Mouse (Mus musculus): ENCODE data around the gene Dqx1.

Gene Dqx1

GRCm38 (mm10) chr6:83070311-83071219 is 12.9 kb downstream of the Dqx1 start:
- no peak for DNase-seq (ENCODE audit: low read depth, low spot score)

GRCm38 (mm10) chr6:83071220-83071619 is 13.6 kb downstream of the Dqx1 start:
- no peak for DNase-seq (ENCODE audit: low read depth, low spot score)

- DNase-seq (ENCODE audit: low read depth, low spot score): no peak
Measured at GRCm38 (mm10) chr6:83074979-83075378, 17.3 kb downstream of the Dqx1 start.

- no peak for DNase-seq (ENCODE audit: low read depth, low spot score)
Measured at GRCm38 (mm10) chr6:83077630-83078323, 20.1 kb downstream of the Dqx1 start, which contains the start of gene Pcgf1. Gene Pcgf1, plus strand, starts transcription at chr6:83077869.

GRCm38 (mm10) chr6:83078324-83078858 is 20.7 kb downstream of the Dqx1 start:
- peak; percentile 98 for DNase-seq (ENCODE audit: low read depth, low spot score)

GRCm38 (mm10) chr6:83080210-83080609 is 22.6 kb downstream of the Dqx1 start:
- DNase-seq (ENCODE audit: low read depth, low spot score): no peak

- no peak for DNase-seq (ENCODE audit: low read depth, low spot score)
Measured at GRCm38 (mm10) chr6:83083497-83083896, 25.9 kb downstream of the Dqx1 start.

GRCm38 (mm10) chr6:83084477-83084876 is 26.8 kb downstream of the Dqx1 start:
- DNase-seq (ENCODE audit: low read depth, low spot score): no peak

GRCm38 (mm10) chr6:83086121-83087035 is 28.7 kb downstream of the Dqx1 start, which contains the start of gene Lbx2:
Gene Lbx2, plus strand, starts transcription at chr6:83086367.
- DNase-seq (ENCODE audit: low read depth, low spot score): no peak

GRCm38 (mm10) chr6:83087205-83087925 is 29.7 kb downstream of the Dqx1 start:
- no peak for DNase-seq (ENCODE audit: low read depth, low spot score)

- DNase-seq (ENCODE audit: low read depth, low spot score): no peak
Measured at GRCm38 (mm10) chr6:83087926-83088260, 30.2 kb downstream of the Dqx1 start.

- no peak for DNase-seq (ENCODE audit: low read depth, low spot score)
Measured at GRCm38 (mm10) chr6:83092416-83093127, 34.9 kb downstream of the Dqx1 start.

- DNase-seq (ENCODE audit: low read depth, low spot score): no peak
Measured at GRCm38 (mm10) chr6:83095968-83096367, 38.3 kb downstream of the Dqx1 start.

- DNase-seq (ENCODE audit: low read depth, low spot score): no peak
Measured at GRCm38 (mm10) chr6:83098411-83098810, 40.8 kb downstream of the Dqx1 start.

- DNase-seq (ENCODE audit: low read depth, low spot score): peak; percentile 79
Measured at GRCm38 (mm10) chr6:83101316-83101687, 43.7 kb downstream of the Dqx1 start, which contains the start of the genes Ccdc142 and Gm42688. Gene Ccdc142, plus strand, starts transcription at chr6:83101601. Gene Gm42688, plus strand, starts transcription at chr6:83101617.

- no peak for DNase-seq (ENCODE audit: low read depth, low spot score)
Measured at GRCm38 (mm10) chr6:83101688-83102556, 44.3 kb downstream of the Dqx1 start.

- DNase-seq (ENCODE audit: low read depth, low spot score): no peak
Measured at GRCm38 (mm10) chr6:83103130-83103650, 45.5 kb downstream of the Dqx1 start.

- DNase-seq (ENCODE audit: low read depth, low spot score): no peak
Measured at GRCm38 (mm10) chr6:83104158-83104557, 46.5 kb downstream of the Dqx1 start.

Measured in forelimb bud, embryonic 11.5 days (tissue).